Comparison of ENCODE assay signal across 8 mouse cellular contexts in genomic region chr2:174328358-174328905, GRCm38 (mm10). TPM values are rescaled to one million over a fixed set of nuclear protein-coding genes. Genes with fewer than 3 reads are reported as not detected.
DNase-seq lines count a peak whose midpoint lies in the region; ATAC-seq lines count a peak whose summit lies in the region.

No protein-coding gene starts in this region.

- H3K27ac ChIP-seq in kidney, embryonic 15.5 days = peak overlapping the region; percentile 99
- no peak overlapping the region for H3K27ac ChIP-seq in forebrain, embryonic 13.5 days
- peak overlapping the region; percentile 99 for H3K27ac ChIP-seq in liver, embryonic 11.5 days (ENCODE audit: low read depth, low read length)
- peak overlapping the region; percentile 98 for H3K27ac ChIP-seq in stomach, embryonic 15.5 days

- no peaks in the 10 kb centered on the region for H3K27me3 ChIP-seq in kidney, embryonic 15.5 days
- H3K27me3 ChIP-seq in forebrain, embryonic 13.5 days = no peaks in the 10 kb centered on the region
- no peaks in the 10 kb centered on the region for H3K27me3 ChIP-seq in liver, embryonic 11.5 days (replicated peaks; ENCODE audit: control insufficient read depth, insufficient read depth, low read length)
- H3K27me3 ChIP-seq in stomach, embryonic 15.5 days (replicated peaks) = no peaks in the 10 kb centered on the region

- peak overlapping the region; percentile 75 for H3K4me2 ChIP-seq in kidney, embryonic 15.5 days
- H3K4me2 ChIP-seq in forebrain, embryonic 13.5 days = peak overlapping the region; percentile 63
- peak overlapping the region; percentile 87 for H3K4me2 ChIP-seq in liver, embryonic 11.5 days
- H3K4me2 ChIP-seq in stomach, embryonic 15.5 days = peak overlapping the region; percentile 74

- 39% methylated on average over 46 of the region's 46 CpGs for WGBS in kidney, embryonic 15.5 days
- WGBS in forebrain, embryonic 13.5 days = 46% methylated on average over 46 of the region's 46 CpGs
- 54% methylated on average over 46 of the region's 46 CpGs for WGBS in liver, embryonic 11.5 days
- WGBS in stomach, embryonic 15.5 days = 37% methylated on average over 46 of the region's 46 CpGs

- intact Hi-C loops in left cerebral cortex, postnatal 36 days (cut with DNase I) = loop anchor here (10.0 kb wide), 1 partner anchor 216 kb away; no protein-coding TSS in a partner anchor

- ATAC-seq in kidney, embryonic 15.5 days (replicated peaks; ENCODE audit: low FRiP score) = no peak
- ATAC-seq in forebrain, embryonic 13.5 days = no peak
- ATAC-seq in liver, embryonic 11.5 days (replicated peaks; ENCODE audit: low FRiP score) = no peak
- no peak for ATAC-seq in stomach, embryonic 15.5 days (ENCODE audit: insufficient read depth, low FRiP score, low read depth)

- no peak for DNase-seq in kidney, adult 18-20 months
- DNase-seq in adrenal gland, adult 2 months = peak; percentile 50
- no peak for DNase-seq in liver, embryonic 11.5 days (ENCODE audit: low spot score)
- DNase-seq in left cerebral cortex, postnatal 36 days (ENCODE audit: low spot score in 2 of 2) = no peak
- DNase-seq in gastrocnemius, adult 18-20 months (ENCODE audit: low spot score) = no peak

- H3K9ac ChIP-seq in kidney, embryonic 15.5 days = peak overlapping the region; percentile 99
- peak overlapping the region; percentile 94 for H3K9ac ChIP-seq in forebrain, embryonic 13.5 days
- peak overlapping the region; percentile 87 for H3K9ac ChIP-seq in liver, embryonic 11.5 days (ENCODE audit: low read depth, low read length)
- H3K9ac ChIP-seq in stomach, embryonic 15.5 days = peak overlapping the region; percentile 44

- peaks cover 4% of the 10 kb centered on the region; the same call in 1 of the 2 replicates for H3K36me3 ChIP-seq in kidney, embryonic 15.5 days
- H3K36me3 ChIP-seq in forebrain, embryonic 13.5 days (ENCODE audit: poor library complexity, severe bottlenecking) = no peaks in the 10 kb centered on the region
- no peaks in the 10 kb centered on the region for H3K36me3 ChIP-seq in liver, embryonic 11.5 days (ENCODE audit: control insufficient read depth, insufficient read depth, low read length)
- no peaks in the 10 kb centered on the region for H3K36me3 ChIP-seq in stomach, embryonic 15.5 days

- peaks cover 39% of the 10 kb centered on the region for H3K4me1 ChIP-seq in kidney, embryonic 15.5 days
- H3K4me1 ChIP-seq in forebrain, embryonic 13.5 days = peaks cover 36% of the 10 kb centered on the region
- H3K4me1 ChIP-seq in liver, embryonic 11.5 days (replicated peaks; ENCODE audit: control insufficient read depth, insufficient read depth, low read length) = peaks cover 19% of the 10 kb centered on the region
- peaks cover 7% of the 10 kb centered on the region for H3K4me1 ChIP-seq in stomach, embryonic 15.5 days

- H3K4me3 ChIP-seq in kidney, embryonic 15.5 days (replicated peaks) = peak overlapping the region; percentile 88
- peak overlapping the region; percentile 97 for H3K4me3 ChIP-seq in forebrain, embryonic 13.5 days
- peak overlapping the region; percentile 76 for H3K4me3 ChIP-seq in liver, embryonic 11.5 days (ENCODE audit: low read depth, low read length)
- peak overlapping the region; percentile 95 for H3K4me3 ChIP-seq in stomach, embryonic 15.5 days (replicated peaks)

- H3K9me3 ChIP-seq in kidney, embryonic 15.5 days (replicated peaks) = no peaks in the 10 kb centered on the region
- peaks cover 4% of the 10 kb centered on the region for H3K9me3 ChIP-seq in forebrain, embryonic 13.5 days (replicated peaks)
- H3K9me3 ChIP-seq in liver, embryonic 11.5 days (ENCODE audit: control insufficient read depth, low read length) = peaks cover 7% of the 10 kb centered on the region; the same call in 1 of the 2 replicates
- H3K9me3 ChIP-seq in stomach, embryonic 15.5 days = no peaks in the 10 kb centered on the region

RNA-seq across cellular contexts. Expression of gene Gm20721, which starts 18.1 kb away (rescaled TPM):
- polyA plus RNA-seq in kidney, embryonic 15.5 days (2015; fragmentation: Nextera tagmentation; extraction: Ambion mirVana) = 13.1 and 15.7 TPM in 2 replicates
- total RNA-seq in adrenal gland, adult 2 months (2021) = 1 to 10 TPM; 2.1 to 2.5 TPM
- polyA plus RNA-seq in adrenal gland, adult 2 months (2012; rRNA removed) = 0.07 TPM in 1 of 2 replicates, not detected in the other
- polyA plus RNA-seq in forebrain, embryonic 13.5 days (2015; fragmentation: Nextera tagmentation; extraction: Ambion mirVana) = 9.4 TPM in 2 replicates
- polyA plus RNA-seq in liver, embryonic 11.5 days (2014; fragmentation: Nextera tagmentation; extraction: Ambion mirVana) = 7.3 and 7.7 TPM in 2 replicates
- 37.5 and 62.9 TPM in 2 replicates for polyA plus RNA-seq in stomach, embryonic 15.5 days (2015; fragmentation: Nextera tagmentation; extraction: Ambion mirVana)
- 1 to 10 TPM; 3.0 TPM for total RNA-seq in left cerebral cortex, postnatal 36 days (2021)
- total RNA-seq in gastrocnemius, adult 18-20 months (2021) = 1 to 10 TPM; 1.9 TPM

RNA-seq across cellular contexts. Expression of gene Gnas, which starts 44.3 kb away (rescaled TPM):
- 1,546 and 1,642 TPM in 2 replicates for polyA plus RNA-seq in kidney, embryonic 15.5 days (2015; fragmentation: Nextera tagmentation; extraction: Ambion mirVana)
- total RNA-seq in adrenal gland, adult 2 months (2021) = 1,000 to 10,000 TPM; 2,774 to 2,898 TPM
- polyA plus RNA-seq in adrenal gland, adult 2 months (2012; rRNA removed) = 1,329 and 1,576 TPM in 2 replicates
- polyA plus RNA-seq in forebrain, embryonic 13.5 days (2015; fragmentation: Nextera tagmentation; extraction: Ambion mirVana) = 976 and 1,086 TPM in 2 replicates
- polyA plus RNA-seq in liver, embryonic 11.5 days (2014; fragmentation: Nextera tagmentation; extraction: Ambion mirVana) = 729 and 742 TPM in 2 replicates
- 1,615 and 1,630 TPM in 2 replicates for polyA plus RNA-seq in stomach, embryonic 15.5 days (2015; fragmentation: Nextera tagmentation; extraction: Ambion mirVana)
- total RNA-seq in left cerebral cortex, postnatal 36 days (2021) = 1,000 to 10,000 TPM; 1,724 to 1,906 TPM
- total RNA-seq in gastrocnemius, adult 18-20 months (2021) = 1,000 to 10,000 TPM; 1,321 to 1,349 TPM

Comparison
In these comparisons a context has a peak if more than half of its experiments do, and no peak if none do; other contexts are left out.
1. H3K9ac ChIP-seq: peak in every context shown above with its lines; median percentile 99 in kidney, embryonic 15.5 days; 94 in forebrain, embryonic 13.5 days; 87 in liver, embryonic 11.5 days; 44 in stomach, embryonic 15.5 days.